Mouse (Mus musculus) C2C12 (cell line): ENCODE measurements around the gene Akap10.

ENCODE experiments used
- CEBPB ChIP-seq: IDR thresholded peaks from one replicate; pipeline ENCODE4 v1.6.1; 2011; ENCODE audit warnings: low read depth, mild to moderate bottlenecking, control low read depth, moderate library complexity
- CTCF ChIP-seq: IDR thresholded peaks from one replicate; pipeline ENCODE4 v1.5.1; 2011; ENCODE audit not compliant: control insufficient read depth, insufficient read depth, insufficient read length
- FOSL1 ChIP-seq: IDR thresholded peaks from one replicate; pipeline ENCODE4 v1.8.0; 2011; ENCODE audit warnings: mild to moderate bottlenecking, low read length; ENCODE audit not compliant: poor library complexity, insufficient read depth, severe bottlenecking
- MAX ChIP-seq: IDR thresholded peaks from one replicate; pipeline ENCODE4 v1.6.1; 2011; ENCODE audit warnings: mild to moderate bottlenecking, control low read depth
- MYOD1 ChIP-seq: IDR thresholded peaks from one replicate; pipeline ENCODE4 v1.6.1; 2011; ENCODE audit warnings: low read depth; ENCODE audit not compliant: control insufficient read depth, insufficient read length

GRCm38 (mm10) chr11:61942903-61943302, 12.9 kb upstream of the Akap10 start:
- TF ChIP-seq CTCF: no peak
- TF ChIP-seq MAX: no peak
- no peak for TF ChIP-seq FOSL1
- no peak for TF ChIP-seq CEBPB
- no peak for TF ChIP-seq MYOD1
